Mouse (Mus musculus) right cerebral cortex, postnatal 4 days (tissue): ENCODE measurements at regions not wholly inside any gene's neighbourhood (a gene's known extent, or its start where the extent isn't known, plus 50 kb on each side); places are given as distances from the start of the nearest gene placed in this dataset.
A peak's percentile ranks its signal among the peaks of the same experiment; 100 is the strongest.

Source experiments
- DNase-seq: peaks from one replicate; pipeline ENCODE4 v3.0.0-alpha.2; 2022

DNA sequence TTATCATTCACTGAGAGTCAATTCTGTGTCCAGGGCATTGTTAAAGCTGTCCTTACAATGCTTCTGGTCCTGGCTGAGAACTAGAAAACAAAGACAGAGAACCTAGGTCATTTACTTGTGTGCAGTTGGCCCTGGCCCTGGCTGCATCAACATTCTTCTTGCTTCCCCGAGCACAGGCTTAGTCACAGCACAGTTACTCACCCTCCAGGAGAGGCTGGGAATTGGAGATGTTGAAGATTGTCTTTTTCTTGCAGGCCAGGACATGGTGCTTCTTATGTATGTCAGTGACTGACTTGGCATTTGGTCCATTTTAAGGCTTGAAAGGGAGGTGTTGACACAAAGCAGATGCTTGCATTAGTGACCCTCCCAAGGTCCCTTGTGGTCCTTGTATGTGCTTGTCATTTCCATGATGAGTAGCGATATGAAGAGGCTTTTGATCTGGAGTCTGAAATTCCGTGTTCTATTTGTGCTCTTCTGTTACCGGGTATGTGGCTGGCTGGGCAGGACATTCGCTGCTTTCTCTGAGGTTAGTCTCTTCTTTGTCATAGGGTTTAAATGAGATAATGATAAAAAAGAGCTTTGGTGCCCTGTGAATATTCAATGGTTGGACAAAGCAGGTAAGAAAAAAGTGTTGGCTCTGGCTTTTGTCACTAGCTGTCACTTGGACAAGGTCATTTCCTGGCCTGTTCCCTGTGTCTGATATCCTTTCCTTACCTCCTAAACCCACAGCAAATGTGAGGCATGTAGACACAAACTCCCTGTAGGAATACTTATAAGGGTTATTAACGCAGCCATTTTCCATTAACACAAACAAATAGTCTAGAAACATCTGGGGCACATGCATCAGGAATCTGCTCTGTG, 285.0 kb upstream of the Gm21798 start:
- no peak for DNase-seq

DNA sequence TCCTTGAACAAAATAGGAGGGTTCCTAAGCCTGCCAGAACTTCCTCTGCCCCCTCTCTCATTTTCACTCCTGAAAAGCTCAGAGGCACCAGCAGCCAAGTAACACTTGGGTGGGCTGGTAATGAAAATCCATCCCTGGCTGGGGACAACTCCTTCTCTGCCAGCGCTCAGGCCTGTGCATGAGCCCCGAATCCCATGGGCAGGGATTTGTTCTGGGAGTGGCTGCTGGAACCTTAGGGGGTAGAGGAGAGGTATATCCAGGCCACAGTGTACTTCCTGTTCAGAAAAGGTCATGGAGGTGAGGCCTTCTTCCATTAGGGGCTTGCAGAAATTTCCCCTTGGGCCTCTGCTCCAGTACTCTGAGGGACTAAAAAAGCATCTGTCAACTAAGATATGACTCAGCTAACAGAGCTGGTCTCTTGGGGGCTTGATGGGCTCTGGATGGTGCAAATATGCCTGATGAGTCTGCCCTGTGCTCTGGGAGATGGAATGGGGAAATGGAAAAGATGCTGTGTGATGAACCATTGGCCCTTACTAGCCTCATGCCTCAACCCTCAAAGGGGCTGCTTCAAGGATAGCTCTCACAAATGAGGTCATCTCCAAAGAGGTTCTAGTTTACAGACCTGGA, 284.2 kb upstream of the Gm21798 start:
- DNase-seq: no peak

DNA sequence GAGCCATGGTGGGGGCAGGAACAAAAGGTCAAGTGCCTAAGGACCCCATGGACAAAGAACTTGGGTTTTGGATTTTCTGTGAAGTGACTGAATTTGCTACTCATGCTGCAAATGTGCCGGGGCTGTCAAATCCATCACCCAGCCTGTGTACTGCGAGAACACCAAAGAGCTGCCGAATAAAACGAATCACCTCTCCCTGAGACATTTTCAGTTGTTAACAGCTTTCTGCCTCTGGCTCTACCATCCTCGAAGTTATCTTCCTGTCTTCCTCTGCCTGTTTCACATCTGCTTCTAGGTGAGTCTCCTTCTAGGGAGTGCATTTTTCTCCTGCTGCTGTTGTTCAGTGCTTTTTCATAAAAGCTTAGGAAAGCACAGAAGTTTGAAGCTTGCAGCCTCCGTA, 283.3 kb upstream of the Gm21798 start:
- no peak for DNase-seq

DNA sequence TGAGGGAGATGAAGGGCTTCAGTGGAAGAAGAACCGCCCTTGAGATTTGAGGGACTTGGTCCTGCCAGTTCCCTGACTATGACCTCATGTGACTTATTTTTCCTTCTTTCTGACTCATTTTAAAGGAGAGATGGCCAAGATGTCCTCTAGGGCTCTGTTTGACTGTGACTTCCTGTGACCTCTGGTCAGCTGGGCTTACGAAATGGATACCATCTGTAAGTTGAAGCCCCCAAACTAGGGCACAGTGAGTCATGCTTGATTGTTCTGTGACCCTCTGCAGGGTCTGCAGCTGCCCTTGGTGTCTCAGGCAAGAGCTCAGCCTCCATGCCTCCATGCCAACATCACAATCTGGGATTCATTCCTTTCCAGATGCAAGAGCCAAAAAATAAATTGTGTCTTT, 282.3 kb upstream of the Gm21798 start:
- DNase-seq: no peak

GRCm38 (mm10) chr15:64541395-64541794, 276.1 kb upstream of the Gm21798 start:
- DNase-seq: no peak

GRCm38 (mm10) chr15:64542250-64542901, 275.1 kb upstream of the Gm21798 start:
- no peak for DNase-seq

- no peak for DNase-seq
These were observed 274.6 kb upstream of the Gm21798 start for GRCm38 (mm10) chr15:64542908-64543307.

DNA sequence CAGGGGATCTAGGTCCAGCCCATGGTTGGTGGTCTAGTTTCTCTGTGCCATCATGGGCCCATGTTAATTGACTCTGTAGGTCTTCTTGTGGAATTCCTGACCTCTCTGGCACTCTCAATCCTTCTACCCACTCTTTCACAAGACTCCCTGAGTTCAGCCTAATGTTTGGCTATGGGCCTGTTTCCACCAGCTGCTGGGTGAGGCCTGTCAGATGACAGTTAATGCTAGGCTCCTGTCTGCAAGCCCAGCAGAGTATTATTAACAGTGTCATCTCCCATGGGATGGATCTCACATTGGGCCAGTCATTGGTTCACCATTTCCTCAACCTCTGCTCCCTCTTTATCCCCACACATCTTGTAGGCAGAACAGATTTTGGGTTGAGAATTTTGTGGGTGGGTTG, 271.5 kb upstream of the Gm21798 start:
- no peak for DNase-seq

- no peak for DNase-seq
These were observed 260.0 kb upstream of the Gm21798 start for GRCm38 (mm10) chr15:64557540-64557939.

GRCm38 (mm10) chr15:64558220-64558619, 259.3 kb upstream of the Gm21798 start:
- DNase-seq: no peak

- peak; percentile 62 for DNase-seq
These were observed 254.9 kb upstream of the Gm21798 start for GRCm38 (mm10) chr15:64562431-64563111.

- no peak for DNase-seq
These were observed 252.8 kb upstream of the Gm21798 start for GRCm38 (mm10) chr15:64564703-64565102.

- no peak for DNase-seq
These were observed 240.5 kb upstream of the Gm21798 start for GRCm38 (mm10) chr15:64576891-64577535.

GRCm38 (mm10) chr15:64578991-64579390, 238.5 kb upstream of the Gm21798 start:
- DNase-seq: no peak

GRCm38 (mm10) chr15:64580481-64580880, 237.0 kb upstream of the Gm21798 start:
- no peak for DNase-seq

DNA sequence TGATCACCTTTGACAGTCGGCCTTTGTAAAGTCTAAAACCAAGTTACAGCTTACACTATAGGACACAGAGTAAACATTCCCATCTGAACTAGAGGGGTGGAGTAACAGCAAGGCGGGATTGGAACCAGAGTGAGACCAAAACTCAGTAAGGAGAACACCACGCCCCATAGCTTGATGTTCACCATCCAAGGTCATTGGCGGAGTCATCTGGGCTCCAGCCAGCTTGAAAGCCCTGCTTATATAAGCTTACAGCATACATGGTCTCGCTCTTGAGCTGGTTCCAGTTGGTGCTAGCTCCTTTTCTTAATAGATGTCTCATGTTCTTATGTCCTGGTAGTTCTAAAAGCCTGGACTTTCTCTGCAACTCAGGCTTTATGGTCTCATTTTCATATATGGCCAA, 236.4 kb upstream of the Gm21798 start:
- no peak for DNase-seq

GRCm38 (mm10) chr15:64584129-64584528, 233.4 kb upstream of the Gm21798 start:
- DNase-seq: no peak

- DNase-seq: no peak
These were observed 230.7 kb upstream of the Gm21798 start for GRCm38 (mm10) chr15:64586776-64587175.

DNA sequence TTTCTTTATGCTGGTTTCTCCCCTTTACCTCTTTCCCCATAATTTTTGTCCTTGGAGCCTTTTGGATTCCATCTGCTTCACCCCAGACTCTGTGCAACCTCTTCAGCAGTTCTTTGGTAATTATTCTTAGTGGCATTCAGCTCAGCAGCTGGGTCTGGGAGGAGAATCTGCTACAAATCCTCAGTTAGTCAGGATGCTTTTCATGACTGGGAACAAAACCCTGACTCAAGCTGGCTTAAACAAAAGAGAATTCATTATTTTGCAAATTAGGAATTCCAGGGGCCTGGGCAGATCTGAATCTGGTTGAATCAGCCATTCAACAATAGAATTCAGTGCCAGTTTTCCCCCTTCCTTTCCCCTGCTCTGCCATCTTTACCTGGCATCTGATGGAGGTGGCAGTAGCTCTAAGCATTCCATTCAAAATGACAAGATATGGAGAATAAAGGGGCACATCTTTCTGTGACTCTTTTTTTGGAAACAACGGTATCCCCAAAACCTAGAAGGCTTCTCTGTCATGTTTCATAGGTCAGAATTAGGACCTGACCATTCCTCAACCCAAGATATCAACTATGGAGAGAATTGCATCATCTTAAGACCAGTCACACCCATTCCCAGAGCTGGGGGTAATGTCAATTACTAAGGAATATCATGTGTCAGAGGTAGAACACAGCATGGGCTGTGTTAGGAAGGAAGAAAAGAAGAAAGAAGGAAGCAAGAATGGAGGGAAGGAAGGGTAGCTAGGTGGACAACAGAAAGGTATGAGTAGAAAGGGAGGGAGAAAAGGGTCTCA, 227.2 kb upstream of the Gm21798 start:
- DNase-seq: no peak

- DNase-seq: no peak
These were observed 204.0 kb upstream of the Gm21798 start for GRCm38 (mm10) chr15:64613503-64613902.

DNA sequence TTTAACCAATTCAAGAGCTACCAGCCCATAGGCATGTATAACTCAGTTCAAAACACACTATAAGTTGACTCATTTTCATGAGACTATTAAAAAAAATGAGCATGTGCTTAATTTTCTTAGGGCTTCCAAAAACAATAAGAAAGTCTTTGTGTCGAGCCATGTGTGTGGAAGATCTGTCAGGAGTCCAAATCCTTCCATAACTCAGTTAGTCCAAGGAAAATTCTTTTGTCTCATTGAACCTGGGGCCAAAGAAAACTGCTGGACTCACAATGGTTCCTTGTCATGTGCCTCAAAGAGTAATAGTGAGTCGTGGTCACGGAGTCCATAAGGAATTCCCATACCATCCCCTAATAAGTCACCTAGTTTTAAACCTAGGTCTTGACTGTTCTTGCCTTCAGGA, 199.0 kb upstream of the Gm21798 start:
- DNase-seq: no peak

GRCm38 (mm10) chr15:64621876-64622275, 195.6 kb upstream of the Gm21798 start:
- no peak for DNase-seq
